Mouse (Mus musculus) ES-Bruce4 (cell line): ENCODE measurements around the gene Parp3.

Source experiments
- CTCF ChIP-seq: IDR thresholded peaks from one replicate; pipeline ENCODE4 v1.8.1; 2011; ENCODE audit warnings: low read depth, low read length
- EP300 ChIP-seq: IDR thresholded peaks from 2 replicates; pipeline ENCODE4 v1.6.1; 2011; ENCODE audit warnings: low read depth, low read length; ENCODE audit not compliant: insufficient read depth
- POLR2A ChIP-seq: IDR thresholded peaks from one replicate; pipeline ENCODE4 v1.8.1; 2011; ENCODE audit warnings: low read length; ENCODE audit not compliant: insufficient read depth

DNA sequence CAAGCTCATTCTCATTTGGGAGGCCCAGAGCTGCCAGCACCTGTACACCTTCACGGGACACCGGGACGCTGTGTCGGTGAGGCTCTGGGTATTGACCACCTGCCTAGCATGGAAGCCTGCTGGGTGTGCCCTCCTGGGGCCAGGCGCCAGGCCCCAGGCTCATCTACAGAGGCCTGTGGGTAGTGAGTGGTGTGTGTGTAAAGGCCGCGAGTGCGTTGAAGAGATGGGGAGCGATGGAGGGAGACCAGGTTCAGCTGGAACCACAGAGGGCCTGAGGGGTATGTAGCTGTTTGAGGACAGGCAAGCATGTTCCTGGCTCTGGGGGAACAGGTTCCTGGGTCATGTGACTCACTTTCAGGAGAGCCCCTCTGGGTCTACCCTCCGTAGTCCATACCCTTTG, 6.4 kb upstream of the Parp3 start:
- no peak for TF ChIP-seq CTCF
- no peak for TF ChIP-seq EP300
- TF ChIP-seq POLR2A: no peak
